Mouse (Mus musculus) cerebellum, adult 11 months (tissue): Measurements from ENCODE around the gene B4galt1.

Source experiments
- DNase-seq: peaks from one replicate; pipeline ENCODE4 v3.0.0; 2022

Gene B4galt1

DNA sequence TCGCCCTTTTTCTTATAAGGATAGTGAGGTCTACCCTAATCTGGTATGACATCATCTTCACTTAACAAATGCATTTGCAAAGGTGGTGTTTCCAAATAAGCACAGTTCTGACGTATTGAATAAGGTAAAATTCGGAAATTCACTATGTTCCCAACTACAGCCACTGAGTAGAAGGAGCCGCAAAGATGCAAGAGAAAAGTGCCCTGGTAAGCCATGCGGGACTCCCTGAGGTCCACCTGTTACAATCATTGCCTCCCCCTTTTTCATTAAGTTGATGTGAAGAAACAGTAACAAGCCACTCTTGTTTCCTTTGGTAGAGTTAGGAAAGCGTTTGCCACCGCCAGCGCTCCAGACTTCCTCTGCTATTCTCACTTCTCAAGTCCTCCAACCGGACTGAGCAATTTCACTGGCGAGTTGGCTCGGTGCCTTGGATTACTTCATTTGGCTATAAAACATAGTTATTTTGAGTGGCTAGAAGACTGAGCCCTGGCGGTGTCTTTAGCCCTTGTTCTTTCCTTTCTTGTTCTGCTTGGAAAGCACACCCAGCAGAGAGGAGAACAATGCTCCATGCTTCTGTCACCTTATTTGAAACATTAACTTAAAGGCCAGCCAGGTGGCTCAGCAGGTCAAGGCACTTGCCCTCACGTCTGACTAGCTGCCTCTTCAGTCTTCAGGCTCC lies 14.9 kb upstream of the B4galt1 start:
- DNase-seq = peak; percentile 13

DNA sequence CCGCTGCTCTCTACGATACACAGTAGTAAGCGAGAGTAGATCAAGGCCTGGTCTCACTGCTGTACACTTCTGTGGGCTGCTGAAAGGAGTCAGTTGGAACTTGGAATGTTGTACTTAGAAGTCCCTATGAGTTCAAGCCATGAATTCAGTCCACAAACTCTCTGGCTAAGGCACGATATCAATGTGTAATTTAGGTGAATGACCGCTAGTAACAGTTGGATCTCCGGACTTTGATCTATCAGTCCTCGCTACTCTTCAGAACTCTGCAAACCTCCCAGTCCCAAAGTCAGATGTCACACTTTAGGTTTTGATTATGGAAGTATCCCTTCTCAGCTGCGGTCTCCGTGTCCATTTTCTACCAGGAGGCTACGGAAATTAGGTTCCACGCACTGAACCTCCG lies 10.6 kb upstream of the B4galt1 start:
- no peak for DNase-seq

DNA sequence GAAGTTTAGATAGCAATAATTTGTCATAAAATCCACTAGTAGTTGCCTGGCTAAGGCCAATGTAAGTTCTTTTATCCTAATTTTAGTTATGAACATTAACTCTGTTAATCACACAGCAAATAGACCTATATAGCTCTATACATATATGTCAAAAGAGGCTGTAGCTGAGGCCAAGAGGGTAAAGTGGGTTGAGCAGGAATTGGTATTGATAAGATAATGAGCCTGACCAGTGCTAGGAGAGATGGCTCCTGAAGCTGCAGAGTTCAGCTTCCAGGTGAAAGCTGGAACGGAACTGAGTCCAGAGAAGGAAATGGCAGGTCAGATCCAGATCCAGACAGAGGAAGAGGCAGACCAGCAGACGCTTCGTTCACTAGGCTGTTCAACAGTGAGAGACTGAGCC lies 9.5 kb upstream of the B4galt1 start:
- DNase-seq = no peak

DNA sequence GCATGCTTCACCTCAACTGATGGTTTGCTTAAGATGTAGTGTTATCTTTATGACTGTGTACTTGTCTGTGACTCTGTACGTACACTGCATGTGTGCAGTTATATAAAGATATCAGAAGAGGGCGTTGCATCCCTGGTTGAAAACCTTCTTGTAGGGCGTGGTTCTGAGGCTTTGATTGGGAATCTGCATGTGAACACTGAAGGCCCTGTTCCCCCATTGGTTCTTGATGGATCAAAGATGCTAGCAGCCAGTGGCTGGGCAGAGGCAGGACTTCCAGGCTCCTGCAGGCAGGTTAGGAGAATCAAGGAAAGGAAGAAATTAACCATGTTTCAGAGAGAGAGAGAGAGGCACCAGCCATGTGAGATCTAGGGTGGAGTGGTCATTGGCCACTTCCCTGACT lies 7.3 kb upstream of the B4galt1 start:
- DNase-seq = no peak

DNA sequence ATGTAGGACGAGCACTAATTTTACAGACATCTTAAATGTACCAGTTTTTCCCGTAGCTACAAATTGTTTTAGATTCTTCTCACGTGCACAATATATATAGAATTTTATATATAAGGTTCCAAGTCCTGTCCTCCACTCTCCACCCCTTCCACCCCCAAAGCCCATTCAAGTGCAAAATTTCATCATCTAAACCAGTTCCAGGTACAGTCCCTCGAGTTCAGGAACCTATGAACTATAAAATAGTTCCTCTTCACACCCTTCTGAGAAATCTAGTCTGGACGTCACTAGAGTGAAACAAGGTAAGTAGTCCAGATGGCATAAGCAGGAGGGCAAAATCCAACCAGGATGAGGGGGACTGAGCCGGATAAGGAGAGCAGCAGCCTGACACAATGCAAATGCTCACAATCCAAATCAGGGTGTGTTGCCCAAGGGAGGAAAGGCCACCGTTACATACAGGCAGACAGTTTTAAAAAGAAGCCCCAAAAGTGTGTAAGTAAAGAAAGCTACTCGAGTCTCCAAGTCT lies 4.1 kb upstream of the B4galt1 start:
- DNase-seq = no peak

DNA sequence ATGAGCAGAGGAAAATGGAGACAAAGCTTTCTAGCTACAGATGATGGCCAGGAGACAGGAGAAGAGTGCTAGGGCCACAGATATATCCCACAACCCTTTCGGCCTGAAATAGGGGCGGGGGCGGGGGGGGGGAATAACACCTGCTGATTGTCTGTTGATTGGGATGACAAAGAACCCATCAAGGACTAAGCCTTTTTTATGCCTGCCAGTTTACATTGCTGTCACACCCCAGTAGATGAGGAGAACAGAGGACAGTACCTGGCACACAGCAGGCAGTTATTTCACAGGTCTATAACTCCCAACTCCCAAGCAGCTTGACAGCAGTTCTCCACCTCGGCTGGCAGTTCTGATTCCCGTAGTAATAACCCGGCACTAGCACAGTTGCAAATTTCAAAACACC lies 2.8 kb upstream of the B4galt1 start:
- DNase-seq = no peak

DNA sequence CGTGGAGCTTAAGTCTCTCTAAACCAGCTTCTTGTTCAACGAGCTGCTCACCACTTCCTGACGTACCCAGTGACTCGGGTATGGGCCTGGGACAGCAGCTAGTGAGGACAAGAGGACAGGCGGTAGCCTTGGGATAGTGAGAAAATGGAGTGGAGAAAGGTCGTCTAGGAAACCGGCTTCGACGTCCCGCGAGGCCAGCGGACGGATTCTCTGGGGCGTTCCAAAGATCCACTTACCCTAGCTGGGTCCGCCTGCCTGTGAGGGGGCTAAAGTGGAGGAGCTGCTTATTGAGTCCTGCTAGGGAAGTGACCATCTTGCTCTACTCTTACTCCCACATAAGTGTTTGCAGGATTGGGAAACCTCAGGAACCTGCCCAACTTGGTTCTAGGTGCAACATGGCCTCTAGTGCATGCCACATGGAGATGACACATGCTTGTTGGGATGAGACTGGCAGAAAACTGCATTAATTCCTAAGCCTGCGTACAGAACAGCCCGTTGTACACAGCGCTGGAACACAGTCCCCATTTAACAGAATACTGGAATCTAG lies 655 bp upstream of the B4galt1 start:
- no peak for DNase-seq

DNA sequence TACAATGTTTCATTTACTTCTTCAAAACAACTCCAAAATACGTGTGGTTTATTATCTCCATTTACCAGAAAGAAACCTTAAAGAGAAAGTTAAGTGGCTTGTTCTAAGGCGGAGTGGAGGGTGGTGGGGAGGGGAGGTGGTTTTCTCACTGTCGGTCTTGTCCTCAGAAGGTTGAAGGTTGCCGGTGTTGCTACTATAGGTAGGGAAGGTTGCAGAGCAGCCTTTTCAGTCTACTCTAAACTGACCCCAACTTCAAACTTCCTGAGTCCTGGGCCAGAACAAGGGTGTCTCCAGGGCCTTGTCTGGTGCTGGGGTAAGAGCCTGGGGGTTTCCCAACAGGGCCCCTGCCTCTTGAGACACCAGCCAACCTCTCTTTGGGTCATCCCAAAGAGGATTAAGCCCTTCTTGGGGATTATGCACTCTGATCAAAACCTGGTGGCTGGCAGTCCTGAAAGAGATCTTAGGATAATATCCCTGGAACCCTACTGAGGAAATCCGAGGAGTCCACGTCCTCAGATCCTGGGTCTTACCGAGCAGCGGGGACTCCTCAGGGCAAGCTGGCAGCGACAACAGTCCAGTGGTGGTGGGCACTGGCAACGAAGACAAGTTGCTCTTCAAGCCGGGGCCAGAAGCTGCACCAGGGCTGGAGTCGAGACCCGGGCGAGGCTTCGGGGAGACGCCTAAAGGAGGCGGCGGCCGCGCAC lies 792 bp downstream of the B4galt1 start:
- DNase-seq = peak; percentile 19

DNA sequence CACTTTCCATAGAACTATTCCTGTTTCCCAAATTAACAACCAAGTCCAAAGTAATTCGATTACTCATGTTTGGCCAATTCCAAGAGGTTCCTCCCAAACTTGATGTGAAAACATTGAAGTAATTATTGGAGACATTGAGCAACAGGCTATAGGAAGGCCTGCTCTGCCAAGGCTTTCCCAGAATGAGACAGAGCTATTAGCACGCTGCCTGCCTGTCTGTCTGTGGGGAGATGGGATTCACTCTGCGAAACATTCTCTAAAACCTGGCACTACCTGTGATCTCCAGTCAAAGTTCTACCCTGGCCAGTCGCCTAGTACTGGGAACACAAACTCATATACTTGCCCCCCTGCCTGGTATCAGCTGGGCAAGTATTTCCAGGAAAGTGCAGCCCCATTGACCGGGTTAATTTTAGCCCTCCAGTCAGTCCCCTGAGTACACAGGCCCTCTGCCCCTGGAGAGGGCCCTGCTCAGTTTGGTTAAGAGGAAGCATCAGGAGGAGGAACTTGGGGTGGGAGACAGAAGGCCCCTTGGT lies 1.5 kb downstream of the B4galt1 start:
- DNase-seq = no peak

DNA sequence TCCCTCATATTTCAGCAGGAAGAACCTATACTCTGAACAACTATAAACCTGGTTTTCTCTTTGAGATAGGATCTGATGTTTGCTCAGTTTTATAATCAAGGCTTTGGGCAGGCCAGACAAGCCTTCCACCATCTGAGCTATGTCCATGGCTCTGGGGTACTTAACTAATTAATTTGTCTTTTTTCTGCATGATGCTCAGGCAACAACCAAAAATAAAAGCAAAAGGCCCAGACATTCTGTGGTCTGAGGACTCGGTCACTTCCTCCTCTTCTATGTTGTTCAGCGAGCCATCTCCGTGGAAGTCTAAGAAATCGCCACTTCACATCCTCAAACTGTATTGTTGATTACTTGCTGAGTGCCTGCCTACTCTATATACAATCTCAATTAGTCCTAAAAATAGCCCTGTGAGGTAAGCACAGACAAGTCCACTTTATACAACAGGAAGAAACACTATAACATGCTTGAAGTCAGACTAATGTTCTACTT lies 2.0 kb downstream of the B4galt1 start:
- no peak for DNase-seq

DNA sequence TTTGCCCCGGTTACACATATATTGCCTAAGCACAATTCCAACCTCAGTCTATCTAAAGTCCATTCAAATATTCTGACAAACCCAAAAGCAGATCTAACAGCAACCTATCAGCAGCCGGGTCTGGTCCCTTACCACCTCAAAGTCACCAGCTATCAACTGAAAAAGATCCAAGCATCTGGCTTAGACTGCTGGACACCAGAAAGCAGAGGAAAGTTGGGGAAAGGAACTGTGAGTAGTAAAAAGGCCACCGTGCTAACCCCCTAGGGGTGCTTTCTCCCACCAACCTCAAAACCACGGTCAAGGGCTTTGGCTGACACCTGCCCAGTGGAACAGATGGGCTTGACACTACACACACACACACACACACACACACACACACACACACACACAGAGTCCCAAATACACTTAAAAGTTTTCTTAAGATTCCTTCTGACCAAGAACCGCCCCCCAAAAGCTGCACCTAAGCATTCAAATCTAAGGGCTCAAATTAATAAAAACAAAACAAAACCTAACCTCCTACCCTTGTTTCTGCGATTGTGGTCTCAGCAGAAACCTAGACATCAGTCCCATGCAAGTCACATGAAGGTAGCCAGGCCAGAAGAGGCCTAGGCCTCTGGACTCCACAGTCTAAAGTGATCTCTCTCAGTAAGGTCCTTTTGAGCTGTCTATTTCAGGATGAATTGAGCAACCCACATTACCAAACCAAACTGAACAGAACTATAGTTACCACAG lies 2.6 kb downstream of the B4galt1 start:
- no peak for DNase-seq

DNA sequence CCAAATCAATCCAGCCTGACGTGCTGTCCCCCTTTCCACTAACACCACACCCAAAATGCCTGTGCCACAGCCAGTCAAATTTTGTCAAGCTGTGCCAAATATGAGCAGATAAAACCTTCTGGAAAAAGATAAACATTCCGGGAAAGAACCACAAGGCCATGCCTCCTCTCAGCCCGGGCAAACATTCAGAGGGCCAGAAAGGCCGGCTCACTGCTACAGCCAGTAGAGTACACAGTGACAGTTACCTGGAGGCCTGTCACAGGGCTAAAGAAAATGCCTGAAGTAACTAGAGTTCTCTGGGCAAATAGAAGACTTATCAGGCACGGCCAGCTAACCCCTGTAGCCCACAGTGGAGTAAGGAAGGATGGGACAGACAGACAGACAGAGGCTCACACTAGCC lies 3.2 kb downstream of the B4galt1 start:
- no peak for DNase-seq

DNA sequence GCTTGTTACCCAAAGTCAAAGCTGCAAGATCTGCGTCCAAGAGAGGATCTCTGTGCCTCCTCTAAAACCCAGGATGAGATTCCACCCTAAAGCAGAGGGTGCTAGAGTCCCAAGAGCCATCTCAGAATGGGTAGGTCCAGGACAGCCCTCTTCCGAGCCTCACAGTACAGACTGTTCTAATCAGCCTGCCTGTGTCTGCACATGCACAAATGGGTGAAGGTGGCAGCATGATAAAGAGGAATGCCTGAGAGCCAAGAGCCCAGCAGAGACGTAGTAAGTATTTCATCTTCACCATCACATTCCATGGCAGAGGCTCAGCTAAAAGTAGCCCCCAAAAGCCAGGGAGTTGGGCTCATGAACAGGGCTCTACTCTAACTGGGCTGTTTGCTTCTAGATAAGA lies 4.3 kb downstream of the B4galt1 start:
- DNase-seq = no peak

DNA sequence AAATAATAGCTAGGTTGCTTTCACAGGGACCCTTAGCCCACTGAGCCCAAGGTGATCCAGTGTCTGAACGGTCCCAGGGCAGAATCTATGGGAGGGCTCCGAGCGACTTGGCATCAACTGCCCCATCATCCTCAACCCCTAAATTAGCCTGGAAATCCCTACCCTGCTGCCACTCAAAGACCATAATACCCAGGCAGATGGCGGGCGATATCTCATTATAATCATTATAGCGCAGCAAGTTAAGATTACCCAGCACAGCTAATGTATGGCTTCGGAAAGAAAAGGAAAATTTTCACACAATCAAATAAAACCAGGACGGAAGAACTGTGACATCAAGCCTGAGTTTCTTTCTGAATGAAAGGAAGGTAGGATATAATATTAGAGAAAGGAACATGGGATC lies 5.6 kb downstream of the B4galt1 start:
- DNase-seq = no peak

DNA sequence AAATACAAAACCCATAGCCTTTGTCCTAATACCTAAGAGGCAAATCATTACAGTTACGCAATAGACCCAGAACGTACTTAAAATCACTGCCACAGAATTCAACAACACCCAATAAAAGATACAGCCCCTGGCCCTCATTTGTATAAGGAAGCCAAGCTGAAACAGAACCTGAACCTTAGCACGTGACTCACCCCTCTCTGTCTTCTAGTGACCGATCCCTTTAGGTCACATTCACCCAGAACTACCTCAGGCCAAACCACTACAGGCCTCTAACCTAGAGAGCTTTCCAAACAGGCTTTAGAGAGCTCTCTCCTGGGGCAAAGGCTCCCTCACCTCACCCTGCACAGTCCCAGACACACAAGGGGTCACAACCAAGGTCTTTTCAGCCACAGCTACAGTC lies 6.6 kb downstream of the B4galt1 start:
- DNase-seq = no peak

DNA sequence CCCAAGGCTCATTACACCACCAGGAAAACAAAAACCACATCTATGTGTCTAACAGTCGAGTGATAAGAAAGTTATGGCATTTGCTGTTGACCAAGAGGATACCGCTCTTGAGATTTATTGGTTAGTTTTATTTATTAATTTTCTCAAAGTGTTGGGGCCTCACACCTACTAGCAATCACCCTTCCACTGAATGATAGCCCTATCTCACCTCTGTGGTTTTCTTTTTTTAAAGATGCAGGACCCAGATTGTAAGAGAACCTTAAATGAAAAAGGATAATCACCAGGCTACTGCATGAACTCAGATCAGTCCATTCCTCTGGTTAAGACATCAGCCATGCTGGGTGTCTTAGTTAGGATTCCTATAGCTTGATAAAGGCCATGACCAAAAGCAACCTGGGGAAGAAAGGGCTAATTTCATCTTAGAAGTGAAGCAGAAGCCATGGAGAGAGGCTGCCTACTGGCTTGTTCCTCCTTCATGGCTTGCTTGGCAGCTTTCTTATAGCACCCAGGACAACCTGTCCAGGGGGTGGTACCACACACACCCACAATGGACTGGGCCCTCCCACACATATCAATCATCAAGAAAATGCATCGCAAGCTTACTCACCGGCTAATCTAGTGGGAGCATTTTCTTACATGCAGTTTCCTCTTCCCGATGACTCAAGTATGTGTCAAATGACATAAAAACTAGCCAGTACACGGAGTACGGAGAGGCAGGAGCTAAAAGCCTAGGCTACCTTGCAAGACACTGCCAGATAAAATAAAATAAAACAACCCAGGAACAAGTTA lies 7.5 kb downstream of the B4galt1 start:
- DNase-seq = no peak

DNA sequence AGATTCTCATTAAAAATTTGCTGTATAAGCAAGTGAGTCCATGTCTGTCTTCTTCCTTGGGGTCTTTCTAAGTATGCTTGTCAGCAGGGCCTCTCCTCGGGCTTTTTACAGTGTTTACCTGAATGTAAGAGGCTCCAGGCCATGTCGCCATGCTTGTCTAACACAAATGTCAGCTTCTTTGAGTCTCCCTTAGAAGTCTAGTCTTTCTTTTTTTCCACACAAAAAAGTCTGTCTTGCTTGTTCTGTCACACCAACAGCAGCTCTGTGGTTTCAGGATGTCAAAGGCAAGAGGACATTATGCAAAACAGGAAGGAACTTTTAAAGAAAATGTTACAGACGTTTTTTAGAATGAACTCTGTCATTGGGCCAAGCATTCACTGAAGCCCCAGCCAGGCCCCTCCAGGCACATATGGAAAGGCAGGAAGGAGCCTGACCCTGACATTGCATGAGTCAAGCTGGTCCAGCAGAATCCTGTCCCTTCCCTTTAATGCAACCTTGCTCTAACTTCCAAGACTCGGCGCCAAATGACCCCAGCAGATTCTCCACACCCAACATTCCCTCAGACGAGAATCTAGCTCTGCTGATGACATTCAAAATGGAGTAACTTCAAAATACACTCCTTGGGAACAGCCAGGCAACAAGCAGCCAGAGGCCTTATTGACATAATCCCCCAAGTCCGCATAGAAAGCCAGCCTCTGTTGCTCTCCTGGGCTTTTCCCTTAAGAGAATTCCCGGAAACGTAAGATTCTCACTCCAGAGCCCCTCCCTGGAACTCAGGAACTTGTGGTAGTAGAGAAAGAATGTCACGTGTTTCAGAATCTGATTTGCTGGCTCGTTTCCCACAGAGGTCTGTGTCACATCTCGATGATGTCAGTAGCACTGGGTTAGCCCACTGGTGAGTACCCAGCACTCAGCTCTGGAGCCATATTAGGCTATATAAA lies 8.7 kb downstream of the B4galt1 start:
- DNase-seq = no peak

DNA sequence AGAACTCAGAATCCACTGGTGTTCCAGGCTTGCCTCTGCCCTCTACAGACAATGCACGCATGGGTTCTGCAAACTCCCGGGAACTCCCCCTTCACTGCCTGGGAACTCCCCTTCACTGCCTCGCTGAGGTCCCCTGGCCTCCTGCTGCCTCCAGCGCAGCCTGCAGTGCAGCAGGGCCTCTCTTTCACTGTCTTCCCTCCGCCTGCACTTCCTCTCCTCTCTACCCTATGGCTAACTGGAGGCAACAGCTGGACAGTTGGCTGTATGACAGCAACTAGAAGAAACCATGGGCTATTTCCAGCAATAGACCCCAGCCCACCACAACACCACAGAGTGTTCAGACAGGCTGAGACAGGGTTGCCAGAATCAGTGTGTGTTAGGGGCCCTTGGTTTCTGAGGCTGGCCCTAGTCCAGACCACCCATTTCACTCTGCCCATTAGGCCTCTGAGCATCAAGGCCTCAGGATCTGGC lies 9.5 kb downstream of the B4galt1 start:
- no peak for DNase-seq

DNA sequence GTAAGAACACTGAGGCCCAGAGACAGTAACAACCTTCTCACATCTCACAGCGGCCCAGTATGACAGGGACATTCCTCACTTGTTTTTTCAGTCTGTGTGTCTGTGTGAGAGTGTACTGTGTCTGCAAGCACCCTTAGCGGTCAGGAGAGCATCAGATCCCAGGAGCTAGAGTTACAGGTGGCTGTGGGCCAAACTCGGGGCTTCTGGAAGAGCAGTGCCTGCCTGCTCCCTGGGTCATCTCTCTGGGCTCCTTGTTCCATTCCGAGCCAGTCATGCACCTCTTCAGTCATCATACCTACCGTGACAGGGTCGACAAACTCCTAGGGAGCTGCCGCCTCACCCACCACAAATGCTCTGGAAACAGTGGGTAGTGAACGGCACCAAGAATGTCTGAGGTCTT lies 10.1 kb downstream of the B4galt1 start:
- DNase-seq = no peak

DNA sequence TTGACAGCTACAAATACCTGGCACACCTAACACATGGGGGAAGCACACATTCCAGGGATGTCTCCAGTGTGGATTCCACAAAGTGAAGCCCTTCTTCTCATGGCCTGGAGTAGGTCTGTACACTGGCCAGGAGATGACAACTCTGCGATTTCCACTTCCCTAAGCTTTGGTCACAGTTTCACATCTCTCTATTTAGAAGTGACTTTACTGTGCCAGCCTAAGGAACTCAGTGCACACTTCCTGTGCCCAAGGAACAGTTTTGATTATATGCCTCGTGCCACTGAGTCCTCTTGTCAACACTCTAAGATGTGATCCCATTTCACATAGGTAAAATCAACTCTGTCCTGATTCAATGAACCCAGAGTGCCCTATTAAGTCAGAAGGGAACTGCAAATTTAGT lies 13.4 kb downstream of the B4galt1 start:
- no peak for DNase-seq

DNA sequence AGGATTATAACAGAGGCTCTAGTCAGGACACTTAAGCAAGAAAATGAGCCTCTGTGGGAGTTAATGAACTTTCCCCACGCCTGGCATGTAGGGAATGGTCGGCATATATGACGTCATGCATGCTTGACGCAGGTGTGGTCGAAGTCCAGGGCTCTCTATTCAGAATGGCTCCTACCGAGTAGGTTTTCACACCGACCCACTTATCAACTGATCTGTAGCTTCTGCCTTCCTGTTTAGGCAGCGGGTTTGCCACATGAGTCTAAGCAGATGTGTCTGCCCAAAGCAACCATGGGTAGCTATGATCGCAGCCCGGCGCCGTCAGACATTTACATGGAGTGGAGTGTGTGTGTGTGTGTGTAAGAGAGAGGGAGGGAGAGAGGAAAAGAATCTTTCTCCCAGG lies 14.6 kb downstream of the B4galt1 start:
- DNase-seq = no peak
